Mouse (Mus musculus): ENCODE measurements around the gene Pomt2. TPM values are rescaled to one million over a fixed set of nuclear protein-coding genes. Genes with fewer than 3 reads are reported as not detected.

Pomt2 gene
- polyA plus RNA-seq, 1 experiment from 2014 or later = 14.5 TPM

GRCm38 (mm10) chr12:87089701-87090100 lies 58.1 kb downstream of the Pomt2 start:
- CTCF ChIA-PET = no interaction called here

GRCm38 (mm10) chr12:87089255-87089654 lies 58.5 kb downstream of the Pomt2 start:
- ChIA-PET CTCF (no interaction called here), POLR2A (no interaction called here)
- H3K27me3 ChIP-seq = no peaks in the 10 kb centered on the region
- TF ChIP-seq CTCF (IDR thresholded peaks at IDR 0.05) = no peak
- in situ Hi-C loops (cut with MboI; ENCODE audit: low pct_unique_long_range_greater_than_20kb) = no loop called here
- ATAC-seq = no peak
- DNase-seq (ENCODE audit: low read depth, low spot score) = no peak

More at GRCm38 (mm10) chr12:87089701-87090100, 58.1 kb downstream of the Pomt2 start:
- POLR2A ChIA-PET = no interaction called here
- no peaks in the 10 kb centered on the region for H3K27me3 ChIP-seq
- DNase-seq (ENCODE audit: low read depth, low spot score) = no peak
- ATAC-seq = no peak
- in situ Hi-C loops (cut with MboI; ENCODE audit: low pct_unique_long_range_greater_than_20kb) = no loop called here
- TF ChIP-seq CTCF (IDR thresholded peaks at IDR 0.05) = no peak

GRCm38 (mm10) chr12:87088331-87088730 lies 59.4 kb downstream of the Pomt2 start:
- ChIA-PET POLR2A (no interaction called here), CTCF (no interaction called here)
- in situ Hi-C loops (cut with MboI; ENCODE audit: low pct_unique_long_range_greater_than_20kb) = no loop called here
- TF ChIP-seq CTCF (IDR thresholded peaks at IDR 0.05) = no peak
- no peaks in the 10 kb centered on the region for H3K27me3 ChIP-seq
- no peak for DNase-seq (ENCODE audit: low read depth, low spot score)
- no peak for ATAC-seq

- in situ Hi-C loops (cut with MboI; ENCODE audit: low pct_unique_long_range_greater_than_20kb) = no loop called here
- DNase-seq (ENCODE audit: low read depth, low spot score) (no peak), ATAC-seq (no peak)
- no peak for TF ChIP-seq CTCF (IDR thresholded peaks at IDR 0.05)
- H3K27me3 ChIP-seq = peaks cover 7% of the 10 kb centered on the region
- ChIA-PET POLR2A (no interaction called here), CTCF (no interaction called here)
Measured at GRCm38 (mm10) chr12:87087236-87087635, 60.5 kb downstream of the Pomt2 start.

- in situ Hi-C loops (cut with MboI; ENCODE audit: low pct_unique_long_range_greater_than_20kb) = no loop called here
- no peak for TF ChIP-seq CTCF (IDR thresholded peaks at IDR 0.05)
Measured at GRCm38 (mm10) chr12:87082797-87083196, 65.0 kb downstream of the Pomt2 start.

GRCm38 (mm10) chr12:87076610-87077009 lies 71.2 kb downstream of the Pomt2 start:
- POLR2A ChIA-PET = no interaction called here
- DNase-seq (ENCODE audit: low read depth, low spot score) = no peak
- no peak for TF ChIP-seq CTCF (IDR thresholded peaks at IDR 0.05)
- ATAC-seq = no peak
- peaks cover 28% of the 10 kb centered on the region for H3K27me3 ChIP-seq
- in situ Hi-C loops (cut with MboI; ENCODE audit: low pct_unique_long_range_greater_than_20kb) = no loop called here
- CTCF ChIA-PET = no interaction called here

More at GRCm38 (mm10) chr12:87082797-87083196, 65.0 kb downstream of the Pomt2 start:
- POLR2A ChIA-PET = no interaction called here
- CTCF ChIA-PET = no interaction called here
- DNase-seq (ENCODE audit: low read depth, low spot score) = no peak
- ATAC-seq = no peak
- H3K27me3 ChIP-seq = peaks cover 27% of the 10 kb centered on the region

GRCm38 (mm10) chr12:87070520-87070919 lies 77.2 kb downstream of the Pomt2 start:
- H3K27me3 ChIP-seq = peaks cover 20% of the 10 kb centered on the region
- POLR2A ChIA-PET = no interaction called here
- in situ Hi-C loops (cut with MboI; ENCODE audit: low pct_unique_long_range_greater_than_20kb) = no loop called here
- ATAC-seq (no peak), DNase-seq (ENCODE audit: low read depth, low spot score) (no peak)
- CTCF ChIA-PET = no interaction called here
- TF ChIP-seq CTCF (IDR thresholded peaks at IDR 0.05) = no peak

GRCm38 (mm10) chr12:87066429-87066828 lies 81.3 kb downstream of the Pomt2 start:
- in situ Hi-C loops (cut with MboI; ENCODE audit: low pct_unique_long_range_greater_than_20kb) = no loop called here
- POLR2A ChIA-PET = no interaction called here
- DNase-seq (ENCODE audit: low read depth, low spot score) (no peak), ATAC-seq (no peak)
- CTCF ChIA-PET = no interaction called here
- TF ChIP-seq CTCF (IDR thresholded peaks at IDR 0.05) = no peak
- H3K27me3 ChIP-seq = peaks cover 24% of the 10 kb centered on the region

GRCm38 (mm10) chr12:87065446-87065845 lies 82.3 kb downstream of the Pomt2 start:
- DNase-seq (ENCODE audit: low read depth, low spot score) (no peak), ATAC-seq (no peak)
- TF ChIP-seq CTCF (IDR thresholded peaks at IDR 0.05) = no peak
- POLR2A ChIA-PET = no interaction called here
- peaks cover 26% of the 10 kb centered on the region for H3K27me3 ChIP-seq
- in situ Hi-C loops (cut with MboI; ENCODE audit: low pct_unique_long_range_greater_than_20kb) = no loop called here
- CTCF ChIA-PET = no interaction called here

GRCm38 (mm10) chr12:87057066-87057465 lies 90.7 kb downstream of the Pomt2 start:
- ATAC-seq (no peak), DNase-seq (ENCODE audit: low read depth, low spot score) (no peak)
- CTCF ChIA-PET = no interaction called here
- in situ Hi-C loops (cut with MboI; ENCODE audit: low pct_unique_long_range_greater_than_20kb) = no loop called here
- TF ChIP-seq CTCF (IDR thresholded peaks at IDR 0.05) = no peak
- POLR2A ChIA-PET = no interaction called here
- peaks cover 65% of the 10 kb centered on the region for H3K27me3 ChIP-seq

Other genes starting within 250 kb of the Pomt2 start
- gene Cipc, start 200.9 kb downstream of the Pomt2 start, polyA plus RNA-seq (2021) = 34.8 TPM
- gene Zdhhc22, start 157.5 kb downstream of the Pomt2 start, polyA plus RNA-seq (2021) = not detected
- gene Tmem63c, start 126.6 kb downstream of the Pomt2 start, polyA plus RNA-seq (2021) = not detected
- gene Ngb, start 45.4 kb downstream of the Pomt2 start, polyA plus RNA-seq (2021) = 0.49 TPM
- gene Gstz1, start 803 bp downstream of the Pomt2 start, polyA plus RNA-seq (2021) = 36.7 TPM
- 1.2 TPM for gene Samd15, start 51.8 kb upstream of the Pomt2 start, polyA plus RNA-seq (2021)
- 13.8 TPM for gene Tmed8, start 52.5 kb upstream of the Pomt2 start, polyA plus RNA-seq (2021)
- 0.24 TPM for gene Noxred1, start 90.8 kb upstream of the Pomt2 start, polyA plus RNA-seq (2021)
- 63.6 TPM for gene Vipas39, start 118.3 kb upstream of the Pomt2 start, polyA plus RNA-seq (2021)
- 157 TPM for gene Ahsa1, start 118.5 kb upstream of the Pomt2 start, polyA plus RNA-seq (2021)
- gene Ism2, start 151.7 kb upstream of the Pomt2 start, polyA plus RNA-seq (2021) = 0.27 TPM
- gene Sptlc2, start 240.4 kb upstream of the Pomt2 start, polyA plus RNA-seq (2021) = 164 TPM

All from Patski (cell line).